Mouse (Mus musculus): ENCODE measurements at regions not wholly inside any gene's neighbourhood (a gene's known extent, or its start where the extent isn't known, plus 50 kb on each side); places are given as distances from the start of the nearest gene placed in this dataset.

DNA sequence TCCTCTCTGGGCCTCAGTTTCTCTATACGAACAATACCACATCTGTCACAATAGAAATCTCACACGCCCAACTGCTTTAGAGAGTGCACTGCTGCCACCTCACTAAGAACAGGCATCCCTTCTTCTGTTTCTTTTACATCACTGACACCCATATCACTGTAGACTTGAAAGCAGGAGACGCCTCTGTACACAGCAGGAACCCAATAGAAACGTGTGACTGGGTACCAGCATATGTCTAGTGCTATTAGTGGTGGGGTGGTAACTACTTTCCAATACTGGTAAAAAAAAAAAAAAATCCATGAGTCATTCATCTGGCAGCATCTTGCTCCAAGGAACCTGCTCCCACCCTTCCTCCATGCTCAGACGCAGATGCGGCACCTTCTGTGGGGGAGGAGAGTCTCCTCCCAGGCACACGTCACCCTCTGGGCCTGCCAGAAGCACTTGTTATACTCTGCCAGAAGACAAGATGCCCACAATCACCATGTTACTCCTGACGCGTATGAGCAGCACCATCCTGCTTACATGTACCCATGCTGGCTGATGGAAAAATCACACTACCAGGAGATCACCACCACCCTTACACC lies 151.3 kb upstream of the Plxna4 start:
- no peak for DNase-seq

GRCm38 (mm10) chr6:32728706-32729105 lies 140.7 kb upstream of the Plxna4 start:
- peak; percentile 11 for DNase-seq

DNA sequence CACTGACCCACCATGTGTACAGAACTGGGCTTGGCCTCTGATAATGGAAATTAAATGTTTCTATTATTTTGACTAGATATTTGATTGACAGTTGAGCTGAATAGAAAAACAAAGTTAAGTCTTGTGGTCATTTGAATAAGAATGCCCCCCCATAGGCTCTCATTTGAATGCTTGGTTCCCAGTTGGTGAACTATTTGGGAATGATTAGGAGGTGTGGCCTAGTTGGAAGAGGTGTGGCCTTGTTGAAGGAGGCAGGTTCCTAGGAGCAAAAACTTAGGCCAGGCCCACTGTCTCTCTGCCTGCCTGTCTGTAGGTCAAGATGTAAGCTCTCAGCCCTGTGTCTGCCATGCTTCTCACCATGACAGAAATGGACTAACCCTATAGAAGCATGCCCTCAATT lies 138.6 kb upstream of the Plxna4 start:
- no peak for DNase-seq

GRCm38 (mm10) chr6:32717860-32718259 lies 129.9 kb upstream of the Plxna4 start:
- DNase-seq = no peak

DNA sequence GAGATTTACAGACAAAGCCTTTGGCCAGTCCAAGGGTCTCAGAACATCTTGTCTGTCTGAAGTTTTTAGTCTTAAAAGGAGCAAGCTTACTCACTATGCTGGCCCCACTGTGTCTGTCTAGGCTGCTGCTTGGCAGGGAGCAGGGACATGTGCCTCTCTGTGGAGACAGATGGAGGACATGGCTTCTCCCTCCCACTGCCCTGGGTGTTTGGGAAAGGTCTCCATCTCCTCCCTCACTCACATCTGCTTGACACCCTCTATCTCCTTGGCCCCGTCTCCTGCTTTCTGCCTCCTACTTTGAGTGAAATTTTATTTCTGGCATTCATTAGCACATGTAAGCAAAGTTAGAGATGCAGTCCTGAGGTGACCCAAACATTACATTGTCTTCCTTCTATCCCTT lies 127.1 kb upstream of the Plxna4 start:
- no peak for DNase-seq

DNA sequence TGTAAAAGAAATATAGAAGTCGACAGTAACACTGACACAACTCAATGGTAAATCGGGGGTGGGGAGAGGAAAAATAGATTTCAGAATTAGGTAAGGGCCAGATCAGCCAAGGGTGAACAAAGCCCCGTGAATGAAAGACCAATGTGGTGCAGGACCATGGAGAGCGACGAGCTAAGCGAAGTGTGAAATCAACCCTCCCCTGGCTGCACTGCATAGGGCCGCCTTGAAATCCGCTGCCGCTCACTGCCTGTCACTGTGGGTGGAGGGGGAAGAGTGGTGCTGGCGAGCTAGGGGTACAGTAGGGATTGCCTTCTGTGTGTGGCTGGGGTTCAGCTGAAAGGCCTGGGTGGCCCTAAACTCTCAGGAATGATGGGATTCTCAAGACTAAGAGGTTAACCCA lies 122.2 kb upstream of the Plxna4 start:
- DNase-seq = peak; percentile 84

- no peak for DNase-seq
Observed at GRCm38 (mm10) chr6:32709566-32709965, 121.6 kb upstream of the Plxna4 start.

DNA sequence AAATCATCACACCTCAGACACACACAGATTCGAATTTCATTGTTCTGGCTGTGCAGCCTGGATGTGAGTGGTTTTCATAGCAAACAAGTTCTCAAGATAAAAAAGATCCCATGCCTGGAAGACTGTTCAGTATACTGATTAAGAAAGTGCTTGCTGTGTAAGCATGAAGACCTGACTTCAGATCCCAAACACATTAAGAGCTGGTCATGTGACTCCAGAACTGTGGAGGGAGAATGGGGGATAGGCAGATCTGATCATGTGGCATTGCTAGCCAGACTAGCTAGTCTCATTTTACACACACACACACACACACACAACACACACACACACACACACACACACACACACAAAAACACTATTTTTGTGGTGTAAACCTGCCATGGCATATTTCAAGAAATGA lies 119.4 kb upstream of the Plxna4 start:
- DNase-seq = no peak

DNA sequence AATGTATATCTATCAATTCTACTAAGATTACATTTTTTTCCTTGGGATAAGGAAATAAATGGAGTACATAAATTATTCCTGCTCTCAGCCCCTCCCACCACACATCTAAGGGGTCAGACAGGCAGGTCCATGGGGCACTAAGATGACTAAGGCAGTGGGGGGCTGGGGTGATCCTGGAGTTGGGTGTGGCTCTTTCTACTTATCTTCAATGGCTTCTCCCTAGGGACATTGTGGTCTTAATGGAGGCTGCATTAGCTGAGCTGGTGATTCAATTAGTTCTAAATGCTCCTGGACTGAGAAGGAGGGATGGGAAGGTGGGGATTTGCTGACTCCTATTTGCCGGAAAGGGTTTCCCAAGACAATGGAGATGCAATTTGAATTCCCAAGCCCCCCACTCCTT lies 118.4 kb upstream of the Plxna4 start:
- DNase-seq = no peak

- DNase-seq = no peak
Observed at GRCm38 (mm10) chr6:32703466-32703865, 115.5 kb upstream of the Plxna4 start.

GRCm38 (mm10) chr6:32702245-32702791 lies 114.3 kb upstream of the Plxna4 start:
- no peak for DNase-seq

DNA sequence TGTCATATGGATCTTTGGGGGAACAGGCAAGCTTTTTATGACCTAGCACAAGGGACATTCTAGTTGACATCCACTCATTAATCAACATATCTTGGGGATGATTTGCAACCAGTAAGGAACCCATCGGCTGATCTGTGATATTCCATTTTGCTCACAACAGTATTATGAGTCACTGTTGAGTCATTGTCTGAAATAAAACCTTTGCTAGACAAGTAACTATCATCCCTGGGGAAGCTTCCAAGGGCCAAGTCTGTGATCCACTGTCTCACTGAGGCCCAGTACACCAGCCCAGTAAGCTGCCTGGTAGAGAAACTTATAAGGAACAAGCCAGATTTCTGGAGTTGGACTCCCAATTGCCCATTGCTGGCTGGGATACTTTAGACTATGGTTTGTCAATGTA lies 111.8 kb upstream of the Plxna4 start:
- DNase-seq = no peak

DNA sequence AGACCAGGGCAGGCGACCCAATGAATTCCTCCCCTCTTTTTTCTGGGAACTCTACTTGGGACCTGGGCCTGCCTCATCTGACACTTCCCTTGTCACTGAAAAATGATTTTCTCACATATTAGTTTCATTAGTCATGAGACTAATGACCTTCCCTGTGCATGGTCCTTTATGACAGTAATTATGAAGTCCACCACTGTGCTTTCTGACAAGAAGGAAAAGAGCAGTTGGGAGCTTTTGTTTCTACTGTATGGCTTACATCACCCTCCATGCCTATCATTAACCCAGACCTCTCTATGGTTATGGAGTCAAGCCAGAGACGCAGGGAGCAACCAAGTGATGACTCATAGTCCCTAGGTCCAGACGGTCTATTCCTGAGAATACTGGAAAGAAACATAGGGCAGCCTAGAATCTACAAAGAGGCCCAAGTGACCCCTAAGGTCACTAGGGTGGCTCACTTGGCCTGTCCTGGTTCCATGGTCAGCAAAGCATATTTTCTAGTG lies 109.8 kb upstream of the Plxna4 start:
- no peak for DNase-seq

GRCm38 (mm10) chr6:32696037-32696436 lies 108.0 kb upstream of the Plxna4 start:
- no peak for DNase-seq

- no peak for DNase-seq
Observed at GRCm38 (mm10) chr6:32672552-32672951, 84.6 kb upstream of the Plxna4 start.

GRCm38 (mm10) chr6:32659743-32660142 lies 71.8 kb upstream of the Plxna4 start:
- DNase-seq = no peak

- no peak for DNase-seq
Observed at GRCm38 (mm10) chr6:32657378-32657777, 69.4 kb upstream of the Plxna4 start.

GRCm38 (mm10) chr6:32654188-32654587 lies 66.2 kb upstream of the Plxna4 start:
- DNase-seq = no peak

DNA sequence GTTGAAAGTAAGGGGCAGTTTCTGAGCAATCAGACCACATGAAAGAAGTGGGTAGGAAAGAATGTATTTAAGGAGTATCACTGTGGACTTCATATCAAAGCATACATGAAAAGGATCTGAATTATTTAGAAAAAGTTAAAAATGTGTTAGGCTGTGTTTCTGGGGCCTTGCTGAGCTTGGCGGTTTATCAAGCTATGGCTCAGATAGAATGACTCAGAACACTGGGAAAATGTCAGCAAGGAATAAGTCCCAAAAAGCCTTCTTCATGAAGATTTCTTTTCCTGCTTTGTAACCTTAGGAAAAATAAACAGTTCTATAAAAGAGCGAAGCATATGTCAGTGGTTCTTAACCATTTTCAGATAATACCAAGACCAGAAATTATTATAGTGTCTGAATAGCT lies 56.0 kb upstream of the Plxna4 start:
- no peak for DNase-seq

- DNase-seq = no peak
Observed at GRCm38 (mm10) chr6:32638843-32639242, 50.9 kb upstream of the Plxna4 start.
